Mouse (Mus musculus) brown adipose tissue, adult 24 weeks (tissue): Measurements from ENCODE around the gene Nop56. TPM values are rescaled to one million over a fixed set of nuclear protein-coding genes. Genes with fewer than 3 reads are reported as not detected.
A peak's percentile ranks its signal among the peaks of the same experiment; 100 is the strongest.

Source experiments
- H3K27ac ChIP-seq: fragments of 200-500 bp; replicated peaks from 2 replicates; pipeline ENCODE4 v1.5.1; 2012; ENCODE audit warnings: low read depth, mild to moderate bottlenecking, low read length
- H3K4me1 ChIP-seq: fragments of 200-500 bp; 2 replicates; pipeline ENCODE4 v1.6.1; 2012; ENCODE audit warnings: low read length, mixed read lengths; ENCODE audit not compliant: control insufficient read depth, insufficient read depth, insufficient read length
- H3K4me3 ChIP-seq: fragments of 200-500 bp; 2 replicates; pipeline ENCODE4 v1.5.1; 2012; ENCODE audit warnings: low read depth, mild to moderate bottlenecking, low read length, moderate library complexity; ENCODE audit not compliant: insufficient read depth
- polyA plus RNA-seq: library from polyadenylated mRNA; stranded (reverse); fragments of >200 nt; gene quantifications from 2 replicates; pipeline ENCODE4 v1.2.4, GENCODE M21; 2012; ENCODE audit not compliant: missing spikeins, insufficient read depth, insufficient read length

Gene Nop56
- polyA plus RNA-seq, 1 experiment = 20.3 TPM

DNA sequence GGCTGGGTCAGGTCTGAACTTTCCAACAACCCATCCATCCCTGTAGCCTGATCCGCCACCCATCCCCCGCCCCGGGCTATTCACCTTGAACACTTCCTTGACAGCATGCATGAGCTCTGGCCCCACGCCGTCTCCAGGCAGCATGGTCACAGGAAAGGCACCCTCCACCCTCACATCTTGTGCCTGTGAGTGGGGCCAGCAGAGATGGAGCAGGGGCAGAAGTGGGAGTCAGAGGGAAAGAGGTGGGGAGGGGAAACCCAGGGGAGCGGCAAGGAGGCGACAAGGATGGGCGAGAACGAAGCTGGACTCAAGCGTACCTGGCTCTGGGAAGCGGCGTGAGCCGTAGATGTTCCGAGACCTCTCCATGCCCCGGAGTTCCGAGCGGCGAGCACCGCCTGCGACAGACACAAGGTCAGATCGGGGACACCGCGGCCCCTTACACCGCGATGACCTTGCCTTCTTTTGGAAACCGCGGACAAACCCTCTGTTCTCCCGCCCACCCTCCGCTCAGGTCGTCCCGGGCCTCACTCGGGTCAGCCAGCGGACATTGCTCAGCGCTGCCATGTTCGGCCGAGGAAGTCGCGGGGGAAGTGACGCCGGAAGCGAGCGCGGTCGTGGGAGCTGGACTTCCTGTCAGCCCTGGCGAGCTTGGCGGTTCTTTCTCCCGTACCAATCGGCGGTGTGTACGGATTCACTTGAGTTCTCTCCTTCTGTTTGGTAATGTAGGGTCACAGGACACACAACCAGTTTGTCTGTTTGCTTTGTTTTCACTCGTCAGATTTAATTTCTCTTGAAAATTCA lies 9.8 kb downstream of the Nop56 start, which contains the start of gene Idh3b:
TSS of gene Idh3b (minus strand) at position 694 of the 801 bp plus-strand sequence.
- peak within 1 kb of the TSS; percentile 98 for H3K27ac ChIP-seq
- no peaks in the 10 kb centered on the region for H3K4me1 ChIP-seq
- peak within 1 kb of the TSS; percentile 91 for H3K4me3 ChIP-seq

DNA sequence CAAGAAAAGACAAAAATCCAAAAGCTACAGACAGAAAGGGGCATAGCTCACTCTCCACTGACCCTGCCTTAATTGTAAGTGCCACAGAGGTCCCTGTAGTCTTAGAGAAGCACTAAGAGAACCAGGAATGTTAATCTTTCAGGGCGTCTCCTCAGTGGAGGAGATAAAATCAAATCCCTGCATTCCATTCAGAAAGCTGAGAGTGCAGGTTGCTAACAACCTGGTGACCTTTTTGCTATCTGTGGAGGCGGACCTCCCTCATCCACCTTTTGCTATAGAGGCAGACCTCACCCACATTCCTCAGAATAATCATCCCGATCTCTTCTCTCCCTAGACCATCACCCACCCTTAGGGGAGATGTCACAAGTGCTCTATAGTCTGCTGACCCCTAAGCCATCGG lies 14.9 kb downstream of the Nop56 start:
- H3K4me3 ChIP-seq = no peak overlapping the region
- no peaks in the 10 kb centered on the region for H3K4me1 ChIP-seq
- H3K27ac ChIP-seq = no peak overlapping the region

DNA sequence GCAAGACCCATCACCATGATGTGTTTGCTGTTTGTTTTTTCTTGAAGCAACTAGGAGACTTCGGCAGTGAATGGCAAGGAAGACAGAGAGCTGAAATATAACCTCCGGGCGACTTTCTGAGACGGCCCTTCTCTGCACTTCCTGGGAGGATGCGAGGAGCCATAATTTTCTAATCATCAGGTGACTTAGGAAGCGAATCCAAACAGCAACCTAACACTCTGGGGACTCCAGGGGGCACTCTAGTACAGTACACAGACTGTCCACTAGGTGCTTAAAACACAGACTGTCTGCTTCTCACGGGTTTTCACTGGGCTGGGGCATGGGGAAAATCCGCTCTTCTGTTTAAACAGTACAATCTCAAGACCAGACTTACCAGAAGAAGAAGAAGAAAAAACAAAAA lies 17.2 kb downstream of the Nop56 start:
- Histone ChIP-seq H3K4me3 (no peak overlapping the region), H3K4me1 (no peaks in the 10 kb centered on the region), H3K27ac (no peak overlapping the region)

DNA sequence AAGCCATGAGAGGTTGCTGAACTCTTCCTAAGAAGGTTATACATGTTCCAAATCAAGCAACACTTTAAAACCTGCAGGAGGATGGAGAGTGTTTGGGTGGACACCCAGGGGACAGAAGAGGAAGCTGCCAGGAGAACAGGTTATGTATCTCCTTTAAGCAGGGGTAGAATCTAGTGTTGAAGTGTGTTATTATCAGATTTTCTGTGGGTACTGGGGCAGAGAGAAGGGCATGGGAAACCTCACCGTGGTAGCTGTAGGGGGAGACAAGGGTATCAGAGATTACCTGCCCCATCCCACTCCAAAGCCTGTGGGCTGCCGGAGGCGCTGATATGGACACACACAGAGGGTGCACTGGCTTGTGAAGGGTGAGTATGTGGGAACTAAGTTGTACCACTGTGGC lies 18.8 kb downstream of the Nop56 start:
- Histone ChIP-seq H3K27ac (no peak overlapping the region), H3K4me1 (no peaks in the 10 kb centered on the region), H3K4me3 (no peak overlapping the region)

DNA sequence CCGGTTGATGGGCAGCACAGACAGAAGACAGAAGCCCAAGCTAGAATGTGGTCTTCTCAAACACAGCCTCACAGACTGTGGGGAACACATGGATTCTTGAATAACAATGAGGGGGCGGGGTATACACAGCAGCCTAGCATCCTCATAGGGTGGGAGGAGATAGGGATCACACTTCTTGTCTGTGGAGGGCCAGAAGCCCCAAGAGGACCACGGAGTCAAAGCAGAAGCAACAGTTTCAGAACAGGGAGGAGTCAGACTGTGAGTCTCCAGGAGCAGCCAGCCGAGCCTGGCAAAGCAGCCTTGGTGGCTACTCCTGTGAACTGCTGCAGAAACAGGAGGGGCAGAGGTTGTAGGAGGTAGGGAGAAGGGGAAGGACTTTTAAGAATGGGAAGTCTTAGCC lies 19.3 kb downstream of the Nop56 start:
- Histone ChIP-seq H3K4me1 (no peaks in the 10 kb centered on the region), H3K27ac (no peak overlapping the region), H3K4me3 (no peak overlapping the region)

DNA sequence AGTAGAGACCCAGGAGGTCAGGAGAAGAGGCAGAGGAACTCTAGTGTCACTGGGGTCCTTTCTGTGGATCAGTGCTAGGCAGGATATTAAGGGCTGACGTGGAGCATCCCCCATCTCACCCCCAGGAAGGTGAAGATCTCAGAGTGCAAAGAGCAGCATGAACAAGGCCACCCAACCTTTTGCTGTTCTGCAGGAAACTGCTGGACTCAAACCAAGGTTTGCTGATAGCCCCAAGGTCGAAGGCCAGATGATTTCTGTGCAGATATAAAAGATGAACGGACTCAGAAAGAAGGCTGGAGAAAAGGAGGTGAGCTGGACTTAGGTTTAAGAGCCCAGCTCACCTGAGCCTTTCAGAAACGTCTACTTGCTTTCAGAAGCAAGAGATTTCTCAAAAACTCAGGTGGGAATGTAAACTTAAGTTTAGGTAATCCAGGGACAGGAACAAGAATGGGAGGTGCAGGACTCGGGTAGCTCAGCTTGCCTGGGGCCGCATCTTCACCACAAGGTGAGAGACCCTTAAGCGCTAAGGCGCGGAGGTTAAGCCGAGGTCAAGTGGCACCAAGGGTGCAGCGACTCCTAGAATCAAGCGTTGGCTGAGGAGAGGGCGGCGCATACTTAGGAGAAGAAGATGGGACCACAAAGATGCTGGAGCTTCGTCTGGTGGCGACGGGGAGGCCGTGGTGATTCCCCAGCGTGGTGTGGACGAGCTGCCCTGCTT lies 20.1 kb downstream of the Nop56 start:
- H3K4me3 ChIP-seq = peak overlapping the region; percentile 64
- no peaks in the 10 kb centered on the region for H3K4me1 ChIP-seq
- no peak overlapping the region for H3K27ac ChIP-seq

DNA sequence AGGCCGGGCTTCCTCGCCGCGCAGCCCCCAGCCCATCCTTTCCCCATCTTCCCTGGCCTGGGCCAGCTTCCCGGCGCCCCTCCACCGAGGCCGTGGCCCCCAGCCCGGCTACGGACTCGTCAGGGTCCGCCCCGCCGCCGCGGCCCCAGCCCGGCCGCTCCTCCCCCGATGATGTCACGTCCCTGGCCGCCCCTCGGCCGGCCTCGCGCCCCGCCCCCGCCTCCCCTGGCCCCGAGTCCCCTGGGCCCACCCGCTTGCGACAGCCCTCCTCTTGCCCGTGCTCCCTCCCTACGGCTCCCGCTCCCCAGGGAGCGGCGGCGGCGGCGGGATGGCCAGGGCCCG lies 20.7 kb downstream of the Nop56 start, which contains the start of gene Ebf4:
TSS of gene Ebf4 (plus strand) at position 234 of the 342 bp plus-strand sequence.
- Histone ChIP-seq H3K27ac (no peak within 1 kb of the TSS), H3K4me1 (no peaks in the 10 kb centered on the region)

DNA sequence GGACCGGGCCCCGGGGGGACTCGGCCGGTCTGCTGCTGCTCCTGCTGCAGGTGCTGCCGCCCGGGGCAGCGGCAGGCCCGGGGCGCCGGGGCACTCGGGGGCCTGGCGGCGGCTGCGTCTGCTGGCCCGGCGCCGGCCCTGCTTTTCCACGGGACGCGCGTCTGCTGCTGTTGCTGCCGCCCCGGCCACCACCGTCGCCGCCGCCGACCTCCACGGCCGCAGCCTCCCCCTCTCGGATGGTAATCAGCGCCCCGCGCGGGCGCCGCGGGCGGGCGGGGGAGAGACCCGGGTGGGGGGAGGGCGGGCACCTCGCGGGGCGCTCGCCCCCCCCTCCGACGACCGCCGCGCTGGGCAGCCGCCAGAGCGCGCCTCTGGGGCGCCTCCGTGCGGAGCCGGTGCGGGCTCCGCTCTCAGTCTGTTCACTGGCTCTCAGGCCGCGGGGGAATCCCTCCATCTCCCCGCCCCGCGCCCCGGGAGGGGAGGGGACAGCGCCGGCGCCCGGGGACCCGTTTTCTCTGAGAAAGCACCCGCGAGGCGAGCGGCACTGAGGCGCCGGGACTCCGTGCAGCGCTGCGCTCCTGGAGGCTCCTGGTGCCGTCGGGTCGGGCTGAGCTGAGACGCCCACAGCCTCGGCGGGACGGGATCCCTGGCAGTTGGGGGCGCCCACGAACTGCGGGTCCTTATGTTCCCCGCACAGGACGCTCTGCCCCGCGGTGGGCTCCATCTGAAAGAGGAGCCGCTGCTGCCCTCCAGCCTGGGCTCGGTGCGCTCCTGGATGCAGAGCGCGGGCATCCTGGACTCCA lies 21.3 kb downstream of the Nop56 start:
- Histone ChIP-seq H3K4me3 (peak overlapping the region; percentile 64), H3K27ac (no peak overlapping the region), H3K4me1 (no peaks in the 10 kb centered on the region)

More for the DNA sequence above, 20.7 kb downstream of the Nop56 start, which contains the start of gene Ebf4:
- peak within 1 kb of the TSS; percentile 64 for H3K4me3 ChIP-seq

DNA sequence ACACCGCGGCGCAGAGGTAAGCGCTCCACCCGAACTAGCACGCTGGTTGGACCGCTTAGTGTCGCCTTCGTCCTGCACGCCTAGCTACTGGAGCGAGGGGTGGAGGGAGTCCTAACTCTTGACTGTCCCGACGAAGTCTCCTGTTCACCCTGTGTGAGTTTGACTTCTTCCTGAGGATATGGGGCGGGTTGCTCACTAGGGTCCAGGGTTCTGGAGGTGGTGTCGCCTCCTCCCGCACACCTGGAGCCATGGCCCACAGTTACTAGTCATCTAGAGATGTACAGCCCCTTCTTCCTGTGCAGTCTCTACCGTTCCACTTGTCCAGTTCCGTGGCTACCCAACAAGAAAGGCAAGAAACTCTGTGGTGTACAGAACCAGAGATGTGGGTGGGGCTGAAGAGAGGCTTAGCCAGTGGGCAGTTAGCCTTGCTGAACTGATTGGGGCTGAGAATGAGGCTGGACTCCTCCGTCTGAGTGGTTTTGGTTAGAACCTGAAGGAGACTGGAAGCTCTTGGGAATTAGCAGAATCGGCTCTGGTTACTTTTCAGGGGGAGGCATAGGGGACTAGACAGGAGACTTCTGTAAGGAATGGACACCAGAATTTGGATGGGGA lies 22.0 kb downstream of the Nop56 start:
- Histone ChIP-seq H3K4me3 (peak overlapping the region; percentile 64), H3K27ac (no peak overlapping the region), H3K4me1 (no peaks in the 10 kb centered on the region)

DNA sequence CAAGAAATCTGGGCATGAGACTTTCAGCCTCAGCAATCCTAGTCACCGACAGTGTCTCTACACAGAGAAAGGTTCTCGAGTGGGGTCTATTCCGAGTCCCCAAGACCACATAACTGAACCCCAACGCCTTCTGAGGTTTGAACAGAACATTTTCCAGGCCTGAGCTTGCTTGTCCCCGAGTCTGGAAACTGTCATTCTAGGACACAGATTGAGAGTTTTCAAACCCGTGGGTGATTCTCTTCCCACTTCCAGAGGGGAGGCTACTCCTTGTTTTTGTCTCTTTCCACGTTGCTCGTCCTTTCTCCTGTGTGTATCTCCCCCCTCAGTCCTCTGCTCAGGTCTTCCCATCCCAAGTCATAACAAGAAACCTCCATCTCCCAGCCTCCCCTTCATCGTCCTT lies 23.4 kb downstream of the Nop56 start:
- Histone ChIP-seq H3K4me1 (no peaks in the 10 kb centered on the region), H3K4me3 (no peak overlapping the region)

DNA sequence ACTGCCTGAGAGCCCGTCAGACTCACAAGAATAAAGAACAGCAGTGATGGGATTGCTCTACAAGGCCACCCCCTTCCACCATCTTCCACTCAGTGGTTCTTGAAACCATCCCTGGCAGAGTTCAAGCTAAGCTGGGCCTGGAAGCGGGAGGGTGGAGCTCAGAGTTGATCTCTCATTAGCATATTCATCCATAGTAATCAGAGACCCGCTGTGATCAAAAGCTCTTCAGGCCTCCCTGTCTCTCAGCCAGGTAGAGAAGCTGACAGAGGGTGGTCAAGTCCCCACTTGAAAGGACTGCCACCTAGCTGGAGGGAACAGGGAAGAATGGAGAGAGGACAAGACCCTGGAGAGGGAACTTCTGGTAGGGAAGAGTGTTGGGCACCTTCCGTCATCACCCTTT lies 28.8 kb downstream of the Nop56 start:
- Histone ChIP-seq H3K4me3 (no peak overlapping the region), H3K4me1 (no peaks in the 10 kb centered on the region), H3K27ac (no peak overlapping the region)

More for the DNA sequence above, 23.4 kb downstream of the Nop56 start:
- no peak overlapping the region for H3K27ac ChIP-seq

DNA sequence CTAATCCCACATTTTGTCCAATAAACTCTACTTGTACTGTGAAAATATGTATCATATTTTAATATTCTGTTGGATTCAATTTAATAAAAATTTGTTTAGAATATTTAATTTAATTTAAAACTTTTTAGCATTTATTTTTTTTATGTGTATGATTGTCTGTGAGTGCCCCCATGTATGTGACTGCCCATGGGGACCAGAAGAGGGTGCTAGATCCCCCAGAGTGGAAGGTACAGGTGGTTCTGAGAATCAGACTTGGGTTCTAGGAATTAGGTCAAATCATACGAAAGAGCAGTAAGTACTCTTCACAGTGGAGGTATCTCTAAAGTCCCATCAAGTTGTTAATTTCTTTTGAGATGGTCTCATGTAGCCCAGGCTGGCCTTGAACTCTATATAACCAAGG lies 52.8 kb downstream of the Nop56 start:
- Histone ChIP-seq H3K4me1 (no peaks in the 10 kb centered on the region), H3K27ac (no peak overlapping the region), H3K4me3 (no peak overlapping the region)
